In the genomic region with DNA sequence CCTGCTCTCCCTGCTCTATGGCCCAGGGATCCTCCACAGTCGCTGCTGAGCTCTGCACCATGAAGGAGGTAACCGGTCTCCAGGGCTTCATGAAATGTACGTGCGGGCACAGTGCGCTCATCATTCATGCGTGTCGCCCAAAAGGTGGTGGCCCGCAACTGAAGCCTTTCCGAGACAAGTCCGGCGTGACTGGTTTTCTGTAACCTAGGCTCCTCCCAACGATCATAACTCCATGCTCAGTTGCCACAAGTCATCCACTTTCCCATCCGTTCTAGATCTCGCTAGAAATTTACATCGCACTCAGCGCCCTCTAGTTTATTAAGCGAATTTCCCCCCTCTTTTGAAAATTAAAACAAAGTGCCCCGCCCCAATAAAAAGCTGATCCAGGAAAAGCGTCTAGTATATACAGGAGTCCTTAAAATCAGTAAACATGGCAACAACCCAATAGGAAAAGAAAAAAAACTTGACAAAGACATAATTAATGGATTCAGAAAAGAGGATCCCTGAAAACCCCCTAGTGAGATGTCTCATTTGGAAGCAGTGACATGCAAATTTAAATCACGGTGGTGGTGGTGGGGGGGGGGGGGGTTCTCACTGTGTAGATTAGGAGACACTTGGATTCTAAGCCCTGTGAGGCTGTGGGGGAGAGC, we compare ENCODE assay signal across 8 mouse cellular contexts. TPM values are rescaled to one million over a fixed set of nuclear protein-coding genes. Genes with fewer than 3 reads are reported as not detected.
DNase-seq lines count a peak whose midpoint lies in the region; ATAC-seq and TF ChIP-seq lines count a peak whose summit lies in the region.

No protein-coding gene starts in this region.

- no peak for DNase-seq in kidney, adult 2 months
- DNase-seq in induced T-regulatory cell, adult 2 months (ENCODE audit: low read depth), result peak; percentile 37
- DNase-seq in frontal cortex, postnatal 25 days (ENCODE audit: low spot score in 2 of 2), result no peak
- DNase-seq in urinary bladder, postnatal 4 days (ENCODE audit: low spot score in 2 of 2), result no peak
- no peak for DNase-seq in left cerebral cortex, postnatal 36 days (ENCODE audit: low spot score in 2 of 2)

- WGBS in kidney, embryonic 15.5 days, result 5% methylated on average over 20 of the region's 20 CpGs
- WGBS in kidney, adult 2 months, result 25% methylated on average over 20 of the region's 20 CpGs
- 12% methylated on average over 20 of the region's 20 CpGs for WGBS in midbrain, embryonic 16.5 days

- H3K4me3 ChIP-seq in kidney, embryonic 15.5 days (replicated peaks), result peak overlapping the region; percentile 30
- H3K4me3 ChIP-seq in kidney, adult 2 months (ENCODE audit: insufficient read depth, low read depth, low read length), result no peak overlapping the region
- H3K4me3 ChIP-seq in brown adipose tissue, adult 24 weeks (ENCODE audit: insufficient read depth, low read depth, low read length), result 0 out of 2 replicates have a peak overlapping the region, but pooled peaks have one; percentile 7
- H3K4me3 ChIP-seq in midbrain, embryonic 16.5 days (ENCODE audit: low read depth, low read length), result peak overlapping the region; percentile 23

- no peak for TF ChIP-seq POLR2A in kidney, adult 2 months (IDR thresholded peaks at IDR 0.05; ENCODE audit: low read depth, low read length)

- no peaks in the 10 kb centered on the region; the same call in 1 of the 2 replicates for H3K27me3 ChIP-seq in kidney, embryonic 15.5 days
- H3K27me3 ChIP-seq in kidney, adult 2 months (replicated peaks; ENCODE audit: control insufficient read depth, insufficient read depth, low read length), result no peaks in the 10 kb centered on the region
- peaks cover 2% of the 10 kb centered on the region; the same call in 1 of the 2 replicates for H3K27me3 ChIP-seq in midbrain, embryonic 16.5 days (ENCODE audit: control insufficient read depth, insufficient read depth, low read depth, low read length)

- H3K4me1 ChIP-seq in kidney, embryonic 15.5 days, result peaks cover 31% of the 10 kb centered on the region
- peaks cover 2% of the 10 kb centered on the region; the same call in 1 of the 2 replicates for H3K4me1 ChIP-seq in kidney, adult 2 months (ENCODE audit: control insufficient read depth, insufficient read depth, low read length)
- peaks cover 2% of the 10 kb centered on the region; the same call in 1 of the 2 replicates for H3K4me1 ChIP-seq in brown adipose tissue, adult 24 weeks (ENCODE audit: control insufficient read depth, insufficient read depth, insufficient read length, low read length)
- peaks cover 7% of the 10 kb centered on the region for H3K4me1 ChIP-seq in midbrain, embryonic 16.5 days (ENCODE audit: control insufficient read depth, insufficient read depth, low read length)

- intact Hi-C loops in left cerebral cortex, postnatal 36 days (cut with DNase I), result no loop called here

- no peak for TF ChIP-seq CTCF in kidney, adult 2 months (conservative IDR thresholded peaks at IDR 0.05; ENCODE audit: insufficient read depth, insufficient read length, low read depth, low read length)

- peak overlapping the region; percentile 56; the same call in 1 of the 2 replicates for H3K27ac ChIP-seq in kidney, embryonic 15.5 days
- H3K27ac ChIP-seq in kidney, adult 2 months (ENCODE audit: insufficient read depth, low read depth, low read length), result no peak overlapping the region
- 0 out of 2 replicates have a peak overlapping the region, but pooled peaks have one; percentile 13 for H3K27ac ChIP-seq in brown adipose tissue, adult 24 weeks (replicated peaks; ENCODE audit: low read depth, low read length)
- no peak overlapping the region for H3K27ac ChIP-seq in midbrain, embryonic 16.5 days (ENCODE audit: low read length)

- peak overlapping the region; percentile 63 for H3K4me2 ChIP-seq in kidney, embryonic 15.5 days
- H3K4me2 ChIP-seq in midbrain, embryonic 16.5 days (ENCODE audit: low read length), result peak overlapping the region; percentile 53

- H3K9me3 ChIP-seq in kidney, embryonic 15.5 days (replicated peaks), result no peaks in the 10 kb centered on the region
- H3K9me3 ChIP-seq in midbrain, embryonic 16.5 days (replicated peaks; ENCODE audit: control insufficient read depth, low read length, poor library complexity, severe bottlenecking), result no peaks in the 10 kb centered on the region

- ATAC-seq in kidney, embryonic 15.5 days (replicated peaks; ENCODE audit: low FRiP score), result 0 out of 2 replicates have a peak, but pooled peaks have one; percentile 30
- ATAC-seq in midbrain, embryonic 16.5 days, result 0 out of 2 replicates have a peak, but pooled peaks have one; percentile 19

- H3K9ac ChIP-seq in kidney, embryonic 15.5 days, result no peak overlapping the region
- no peak overlapping the region for H3K9ac ChIP-seq in midbrain, embryonic 16.5 days (ENCODE audit: low read depth, low read length)

- H3K36me3 ChIP-seq in kidney, embryonic 15.5 days, result no peaks in the 10 kb centered on the region
- no peaks in the 10 kb centered on the region for H3K36me3 ChIP-seq in kidney, adult 2 months (ENCODE audit: control insufficient read depth, insufficient read depth, low read length)
- H3K36me3 ChIP-seq in midbrain, embryonic 16.5 days (ENCODE audit: control insufficient read depth, insufficient read depth, low read length), result no peaks in the 10 kb centered on the region

RNA-seq across cellular contexts. Expression of a gene that starts 28.2 kb away (rescaled TPM):
- polyA plus RNA-seq in kidney, embryonic 15.5 days (2015; fragmentation: Nextera tagmentation; extraction: Ambion mirVana), result 27.5 and 27.8 TPM in 2 replicates
- 44.5 and 49.2 TPM in 2 replicates for polyA plus RNA-seq in kidney, adult 2 months (2012; rRNA removed)
- polyA plus RNA-seq in brown adipose tissue, adult 24 weeks (2012; ENCODE audit: insufficient read depth, insufficient read length, missing spikeins), result 14.0 and 14.2 TPM in 2 replicates
- 174 and 182 TPM in 2 replicates for polyA plus RNA-seq in midbrain, embryonic 16.5 days (2015; fragmentation: Nextera tagmentation; extraction: Ambion mirVana)
- 100 to 1,000 TPM; 246 to 252 TPM for total RNA-seq in left cerebral cortex, postnatal 36 days (2021)

Comparison
In these comparisons a context has a peak if more than half of its experiments do, and no peak if none do; other contexts are left out.
1. H3K27ac ChIP-seq: peak in kidney, embryonic 15.5 days (single experiment) and brown adipose tissue, adult 24 weeks (single experiment); none in kidney, adult 2 months (single experiment) and midbrain, embryonic 16.5 days (single experiment).